Mouse (Mus musculus) intestine, embryonic 15.5 days (tissue): ENCODE results near the gene Scrn3. TPM values are rescaled to one million over a fixed set of nuclear protein-coding genes. Genes with fewer than 3 reads are reported as not detected.

ENCODE experiments used
- ATAC-seq: fragments of 200-750 bp; cut with Nextera tagmentation; 2 replicates; pipeline ENCODE4 v1.8.0; 2017; ENCODE audit warnings: moderate TSS enrichment, moderate library complexity
- H3K27ac ChIP-seq: fragments of 300-500 bp; sonication (generic); 2 replicates; pipeline ENCODE4 v1.5.1; 2015; ENCODE audit warnings: mild to moderate bottlenecking, inconsistent platforms
- H3K27me3 ChIP-seq: fragments of 300-500 bp; sonication (generic); replicated peaks from 2 replicates; pipeline ENCODE4 v1.6.1; 2015; ENCODE audit warnings: inconsistent platforms
- H3K36me3 ChIP-seq: fragments of 300-500 bp; sonication (generic); 2 replicates; pipeline ENCODE4 v1.6.1; 2015; ENCODE audit warnings: inconsistent platforms
- H3K4me1 ChIP-seq: fragments of 300-500 bp; sonication (generic); replicated peaks from 2 replicates; pipeline ENCODE4 v1.6.1; 2015; ENCODE audit warnings: inconsistent platforms
- H3K4me2 ChIP-seq: fragments of 300-500 bp; sonication (generic); replicated peaks from 2 replicates; pipeline ENCODE4 v1.6.1; 2015; ENCODE audit warnings: mild to moderate bottlenecking, inconsistent platforms
- H3K4me3 ChIP-seq: fragments of 300-500 bp; sonication (generic); replicated peaks from 2 replicates; pipeline ENCODE4 v1.5.1; 2015; ENCODE audit warnings: inconsistent platforms
- H3K9ac ChIP-seq: fragments of 300-500 bp; sonication (generic); 2 replicates; pipeline ENCODE4 v1.6.1; 2015; ENCODE audit warnings: inconsistent platforms
- H3K9me3 ChIP-seq: fragments of 300-500 bp; sonication (generic); 2 replicates; pipeline ENCODE4 v1.6.1; 2016; ENCODE audit warnings: inconsistent platforms
- WGBS: fragments of 180-500 bp; shearing (Covaris S2); methylation state at CpG from one replicate; pipeline ENCODE4 v1.1.7; 2015; 5-methylcytosine and 5-hydroxymethylcytosine counted together
- polyA plus RNA-seq: library from polyadenylated mRNA; unstranded; fragments of >200 nt; fragmentation: Nextera tagmentation; extraction: Ambion mirVana; gene quantifications from 2 replicates; pipeline ENCODE4 v1.2.1, GENCODE M21; 2015

Scrn3 gene
- 16.4 and 16.7 TPM in 2 replicates for polyA plus RNA-seq

GRCm38 (mm10) chr2:73312152-73313116, at the start of gene Scrn3, which contains the start of gene Cir1:
Gene Scrn3 (plus strand): TSS chr2:73312601.
Gene Cir1 (minus strand): TSS chr2:73312701.
- peak within 1 kb of the TSS; percentile 60 for H3K9ac ChIP-seq
- peaks cover 10% of the 10 kb centered on the region for H3K36me3 ChIP-seq
- peak within 1 kb of the TSS; percentile 83 for H3K27ac ChIP-seq
- under 1% methylated on average over 64 of the region's 64 CpGs for WGBS
- peak within 1 kb of the TSS; percentile 75 for H3K4me2 ChIP-seq
- H3K4me3 ChIP-seq = peak within 1 kb of the TSS; percentile 82
- peak; percentile 97 for ATAC-seq
- no peaks in the 10 kb centered on the region for H3K27me3 ChIP-seq
- no peaks in the 10 kb centered on the region for H3K9me3 ChIP-seq
- H3K4me1 ChIP-seq = peaks cover 7% of the 10 kb centered on the region; the same call in 1 of the 2 replicates

- H3K4me3 ChIP-seq = peak overlapping the region; percentile 41
- 11% methylated on average over 16 of the region's 16 CpGs for WGBS
- H3K27me3 ChIP-seq = peaks cover 52% of the 10 kb centered on the region
- no peaks in the 10 kb centered on the region for H3K36me3 ChIP-seq
- H3K4me1 ChIP-seq = peaks cover 15% of the 10 kb centered on the region
- H3K27ac ChIP-seq = no peak overlapping the region
- H3K4me2 ChIP-seq = peak overlapping the region; percentile 79
- H3K9me3 ChIP-seq = no peaks in the 10 kb centered on the region
- peak overlapping the region; percentile 18; the same call in 1 of the 2 replicates for H3K9ac ChIP-seq
- no peak for ATAC-seq
Observed at GRCm38 (mm10) chr2:73263172-73263765, 49.1 kb upstream of the Scrn3 start.

- peak overlapping the region; percentile 41 for H3K4me3 ChIP-seq
- H3K4me2 ChIP-seq = peak overlapping the region; percentile 79
- H3K9ac ChIP-seq = peak overlapping the region; percentile 18
- H3K27ac ChIP-seq = no peak overlapping the region
- H3K4me1 ChIP-seq = peaks cover 15% of the 10 kb centered on the region
- no peaks in the 10 kb centered on the region for H3K36me3 ChIP-seq
- H3K9me3 ChIP-seq = no peaks in the 10 kb centered on the region
- peak; percentile 59 for ATAC-seq
- WGBS = 1% methylated on average over 38 of the region's 38 CpGs
- peaks cover 55% of the 10 kb centered on the region for H3K27me3 ChIP-seq
Observed at GRCm38 (mm10) chr2:73263794-73264610, 48.4 kb upstream of the Scrn3 start.

- Histone ChIP-seq H3K9ac (no peak overlapping the region), H3K27ac (no peak overlapping the region), H3K27me3 (peaks cover 56% of the 10 kb centered on the region), H3K9me3 (no peaks in the 10 kb centered on the region), H3K36me3 (no peaks in the 10 kb centered on the region), H3K4me3 (peak overlapping the region; percentile 41; the same call in 1 of the 2 replicates), H3K4me1 (peaks cover 15% of the 10 kb centered on the region), H3K4me2 (peak overlapping the region; percentile 79)
- WGBS = 7% methylated on average over 11 of the region's 11 CpGs
- no peak for ATAC-seq
Observed at GRCm38 (mm10) chr2:73264611-73265195, 47.7 kb upstream of the Scrn3 start.

- Histone ChIP-seq H3K36me3 (no peaks in the 10 kb centered on the region), H3K27me3 (peaks cover 69% of the 10 kb centered on the region), H3K9me3 (no peaks in the 10 kb centered on the region), H3K9ac (no peak overlapping the region), H3K4me2 (no peak overlapping the region), H3K4me3 (no peak overlapping the region), H3K27ac (no peak overlapping the region), H3K4me1 (peaks cover 18% of the 10 kb centered on the region)
- ATAC-seq = no peak
- 9% methylated on average over 5 of the region's 5 CpGs for WGBS
Observed at GRCm38 (mm10) chr2:73266011-73266410, 46.4 kb upstream of the Scrn3 start.

- Histone ChIP-seq H3K36me3 (no peaks in the 10 kb centered on the region), H3K27me3 (peaks cover 75% of the 10 kb centered on the region), H3K4me3 (no peak overlapping the region), H3K9ac (no peak overlapping the region), H3K4me1 (peaks cover 21% of the 10 kb centered on the region), H3K27ac (no peak overlapping the region), H3K4me2 (no peak overlapping the region), H3K9me3 (no peaks in the 10 kb centered on the region)
- 40% methylated on average over 1 of the region's 1 CpGs for WGBS
- no peak for ATAC-seq
Observed at GRCm38 (mm10) chr2:73266623-73267022, 45.8 kb upstream of the Scrn3 start.

GRCm38 (mm10) chr2:73267231-73267630, 45.2 kb upstream of the Scrn3 start:
- Histone ChIP-seq H3K4me1 (peaks cover 25% of the 10 kb centered on the region), H3K9ac (no peak overlapping the region), H3K9me3 (no peaks in the 10 kb centered on the region), H3K4me3 (no peak overlapping the region), H3K27me3 (peaks cover 81% of the 10 kb centered on the region), H3K4me2 (no peak overlapping the region), H3K36me3 (no peaks in the 10 kb centered on the region), H3K27ac (no peak overlapping the region)
- no peak for ATAC-seq
- 15% methylated on average over 3 of the region's 3 CpGs for WGBS

GRCm38 (mm10) chr2:73267818-73268217, 44.6 kb upstream of the Scrn3 start:
- H3K27me3 ChIP-seq = peaks cover 79% of the 10 kb centered on the region
- ATAC-seq = no peak
- 4% methylated on average over 4 of the region's 4 CpGs for WGBS
- H3K9me3 ChIP-seq = no peaks in the 10 kb centered on the region
- no peaks in the 10 kb centered on the region for H3K36me3 ChIP-seq
- no peak overlapping the region for H3K27ac ChIP-seq
- no peak overlapping the region for H3K9ac ChIP-seq
- no peak overlapping the region for H3K4me2 ChIP-seq
- no peak overlapping the region for H3K4me3 ChIP-seq
- H3K4me1 ChIP-seq = peaks cover 28% of the 10 kb centered on the region

- Histone ChIP-seq H3K4me1 (peaks cover 33% of the 10 kb centered on the region), H3K27ac (no peak overlapping the region), H3K27me3 (peaks cover 80% of the 10 kb centered on the region), H3K9ac (no peak overlapping the region), H3K4me3 (no peak overlapping the region), H3K4me2 (no peak overlapping the region), H3K36me3 (no peaks in the 10 kb centered on the region), H3K9me3 (no peaks in the 10 kb centered on the region)
- ATAC-seq = no peak
- WGBS = 2% methylated on average over 12 of the region's 12 CpGs
Observed at GRCm38 (mm10) chr2:73268281-73268680, 44.1 kb upstream of the Scrn3 start.

GRCm38 (mm10) chr2:73268836-73269395, 43.5 kb upstream of the Scrn3 start:
- H3K4me2 ChIP-seq = no peak overlapping the region
- no peak overlapping the region for H3K27ac ChIP-seq
- no peaks in the 10 kb centered on the region for H3K9me3 ChIP-seq
- no peak overlapping the region for H3K9ac ChIP-seq
- H3K4me3 ChIP-seq = no peak overlapping the region
- 8% methylated on average over 8 of the region's 8 CpGs for WGBS
- peaks cover 81% of the 10 kb centered on the region for H3K27me3 ChIP-seq
- no peaks in the 10 kb centered on the region for H3K36me3 ChIP-seq
- peaks cover 34% of the 10 kb centered on the region for H3K4me1 ChIP-seq
- no peak for ATAC-seq

- no peak overlapping the region for H3K4me3 ChIP-seq
- H3K36me3 ChIP-seq = no peaks in the 10 kb centered on the region
- H3K9ac ChIP-seq = no peak overlapping the region
- H3K27ac ChIP-seq = no peak overlapping the region
- no peaks in the 10 kb centered on the region for H3K9me3 ChIP-seq
- WGBS = under 1% methylated on average over 17 of the region's 17 CpGs
- peaks cover 34% of the 10 kb centered on the region for H3K4me1 ChIP-seq
- ATAC-seq = no peak
- H3K27me3 ChIP-seq = peaks cover 81% of the 10 kb centered on the region
- H3K4me2 ChIP-seq = no peak overlapping the region
Observed at GRCm38 (mm10) chr2:73269666-73270065, 42.7 kb upstream of the Scrn3 start.
